Mouse (Mus musculus) thymus, postnatal 4 days (tissue): ENCODE results near the gene Rtn4rl1.

Experiments
- DNase-seq: peaks from one replicate; pipeline ENCODE4 v3.0.0; 2021

Rtn4rl1 gene

DNA sequence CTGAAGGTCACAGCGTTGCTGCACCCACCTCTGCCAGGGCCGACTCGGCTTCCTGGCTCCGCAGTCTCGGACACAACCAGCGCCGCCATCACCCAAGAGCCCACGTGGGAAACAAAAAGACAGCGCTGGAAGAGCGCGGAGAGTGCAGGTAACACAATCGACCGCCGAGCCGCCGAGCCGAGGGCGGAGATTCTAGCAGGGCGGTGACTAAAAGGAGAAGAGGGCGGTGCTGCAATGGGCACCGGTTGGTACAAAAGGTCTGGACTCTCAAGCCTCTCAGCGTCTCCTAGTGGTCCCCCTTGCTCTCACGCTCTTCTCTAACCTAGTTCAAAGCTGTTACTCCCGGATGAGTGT lies 3.2 kb upstream of the Rtn4rl1 start:
- peak; percentile 86 for DNase-seq

DNA sequence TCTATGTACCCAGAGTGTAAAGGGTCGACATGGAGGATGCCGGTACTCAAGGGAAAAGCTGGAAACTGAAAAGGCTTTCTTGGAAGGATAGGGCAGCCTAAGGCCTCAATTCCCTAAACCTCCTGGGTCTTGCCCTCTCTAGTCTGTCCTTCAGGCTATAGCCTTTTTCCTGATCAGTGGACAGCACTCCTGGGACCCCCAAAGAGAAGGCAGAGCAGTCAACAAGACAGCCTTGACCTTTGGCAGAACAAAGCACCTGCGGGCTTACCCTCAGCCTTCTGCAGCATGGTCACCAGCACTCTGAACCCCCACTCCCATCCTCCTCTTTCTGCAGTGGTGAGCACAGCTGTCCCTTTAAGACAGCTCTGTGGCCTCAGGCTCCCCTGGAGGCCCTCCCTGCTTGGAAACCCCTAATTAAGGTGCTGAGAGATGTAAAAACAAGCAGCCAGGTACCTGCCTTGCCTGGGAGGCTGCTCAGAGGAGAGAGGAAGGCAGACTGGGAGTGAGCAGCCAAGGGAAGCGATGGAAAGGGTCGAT lies 2.6 kb upstream of the Rtn4rl1 start, which contains the start of gene Dph1:
Gene Dph1 (minus strand): TSS at position 337 of the 537 bp plus-strand sequence.
- no peak for DNase-seq

DNA sequence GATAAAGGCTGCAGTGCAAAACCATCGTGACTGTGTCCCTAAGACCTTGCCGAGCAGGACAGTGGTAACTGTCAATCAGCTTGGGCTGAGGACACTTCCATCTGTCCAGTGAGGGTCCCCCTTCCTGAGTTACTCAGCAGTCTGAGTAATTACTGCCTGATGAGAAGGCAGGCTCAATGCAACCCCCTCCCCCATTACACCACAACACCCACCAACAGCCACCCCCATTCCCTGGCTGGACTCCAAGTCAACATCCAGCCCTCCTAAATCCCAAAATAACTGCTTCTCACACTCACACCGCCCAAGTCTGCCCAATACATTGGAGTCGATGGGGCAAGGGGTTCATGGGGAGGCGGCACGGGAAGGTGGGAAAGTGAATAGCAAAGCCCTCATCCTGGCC lies 1.7 kb upstream of the Rtn4rl1 start:
- no peak for DNase-seq

DNA sequence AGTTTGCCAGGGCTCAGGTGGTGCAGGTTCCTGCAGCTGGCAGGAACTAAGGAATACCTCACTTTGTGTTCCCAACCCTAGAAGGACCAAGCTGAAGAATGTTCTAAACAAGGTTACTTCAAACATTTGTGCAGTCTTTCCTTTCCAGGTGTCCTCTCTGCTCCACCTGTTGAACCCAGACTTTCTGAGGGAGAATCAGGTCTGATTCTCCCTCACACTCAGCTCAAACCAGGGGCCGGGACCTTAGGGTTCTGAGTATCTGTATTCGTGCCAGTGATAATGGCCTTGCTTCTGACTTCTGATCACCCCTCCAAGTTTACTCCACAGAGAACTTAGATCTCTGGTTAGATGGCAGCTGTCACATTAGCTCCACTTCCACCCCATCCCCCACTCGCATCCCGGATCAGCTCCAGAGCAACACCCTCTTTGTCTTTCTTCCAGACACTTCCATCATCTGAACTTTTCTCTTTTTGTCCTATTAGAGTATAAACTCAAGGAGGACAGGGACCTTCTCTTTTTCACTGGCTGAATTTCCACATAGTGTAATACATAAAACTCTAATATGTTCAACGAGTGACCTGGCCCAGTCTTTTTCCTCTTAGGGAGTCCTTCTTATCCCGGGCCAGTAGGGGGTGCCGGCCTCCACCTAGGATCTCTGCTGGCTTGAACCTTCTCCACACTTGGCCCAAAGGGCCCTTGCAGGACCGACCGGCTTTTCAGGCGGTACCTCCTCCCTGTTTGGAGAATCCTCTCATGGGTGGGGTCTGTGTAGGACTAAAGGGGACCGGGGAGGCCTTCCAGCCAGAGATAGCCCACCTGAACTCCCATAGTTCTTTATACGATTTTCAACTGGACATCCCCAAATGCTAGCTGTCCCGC lies 1.0 kb upstream of the Rtn4rl1 start:
- DNase-seq: peak; percentile 80

DNA sequence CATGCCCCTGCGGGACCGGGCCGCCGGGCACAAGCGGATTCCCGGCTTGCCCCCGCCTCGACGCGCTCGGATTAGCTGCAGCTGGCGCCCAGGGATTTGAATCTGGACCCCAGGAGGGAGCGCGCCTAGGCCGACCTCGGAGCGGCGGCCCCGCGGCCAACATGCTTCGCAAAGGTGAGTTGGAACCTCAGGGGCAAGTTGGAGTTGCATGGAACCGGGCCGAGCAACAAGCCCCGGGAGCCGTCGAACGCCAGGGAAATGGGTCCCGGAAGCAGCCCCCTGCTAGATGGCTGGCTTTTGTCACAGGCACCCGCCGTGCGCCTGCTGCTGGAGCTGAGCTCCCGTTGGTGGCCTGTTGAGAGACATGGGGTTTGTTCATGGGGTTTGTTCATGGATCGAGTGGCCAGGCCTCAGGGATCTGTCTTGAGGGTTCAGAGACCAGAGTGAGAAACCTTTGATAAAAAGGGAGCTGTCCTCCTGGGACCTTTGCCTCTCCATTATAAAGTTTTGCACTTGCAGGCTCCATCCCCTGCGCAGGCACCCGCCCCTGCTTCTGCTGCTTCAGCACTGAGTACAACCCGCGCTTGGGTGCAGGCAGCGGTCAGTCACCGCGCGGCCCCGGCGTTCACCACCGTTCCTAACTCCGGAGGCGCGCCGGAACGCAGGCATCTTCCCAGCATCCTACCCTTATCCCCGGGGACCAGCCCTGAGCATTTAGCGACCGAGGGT lies 702 bp downstream of the Rtn4rl1 start:
- DNase-seq: peak; percentile 76

DNA sequence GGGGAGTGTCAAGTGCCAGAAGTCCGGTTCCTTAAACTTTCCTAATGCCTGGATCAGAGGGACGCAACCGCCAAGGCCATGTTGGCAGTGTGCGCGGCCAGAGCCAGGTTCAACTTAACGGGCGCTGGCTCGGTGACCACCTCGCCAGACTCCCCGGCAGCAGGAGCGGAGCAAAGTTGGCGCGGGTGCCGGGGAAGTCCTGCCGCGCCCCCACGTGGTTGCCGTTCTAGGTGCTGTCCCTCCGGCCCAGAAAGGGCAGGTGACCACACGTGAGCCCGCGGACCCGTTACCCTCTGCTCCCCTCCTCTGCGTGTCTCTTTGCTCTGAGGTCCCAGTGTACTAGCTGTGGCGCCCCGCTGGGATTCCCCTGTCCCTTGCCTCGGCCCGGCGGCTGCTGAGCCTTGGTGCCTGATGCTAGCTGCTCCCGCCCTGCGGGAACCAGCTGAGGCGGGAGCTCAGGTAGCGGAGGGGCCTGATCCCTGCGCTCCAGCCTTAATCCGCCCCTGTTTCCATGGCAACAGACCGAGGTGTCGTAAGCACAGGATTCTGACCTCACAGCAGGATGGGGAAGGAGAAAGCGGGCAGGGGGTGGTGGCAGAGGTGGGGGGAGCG lies 1.4 kb downstream of the Rtn4rl1 start:
- DNase-seq: peak; percentile 77

DNA sequence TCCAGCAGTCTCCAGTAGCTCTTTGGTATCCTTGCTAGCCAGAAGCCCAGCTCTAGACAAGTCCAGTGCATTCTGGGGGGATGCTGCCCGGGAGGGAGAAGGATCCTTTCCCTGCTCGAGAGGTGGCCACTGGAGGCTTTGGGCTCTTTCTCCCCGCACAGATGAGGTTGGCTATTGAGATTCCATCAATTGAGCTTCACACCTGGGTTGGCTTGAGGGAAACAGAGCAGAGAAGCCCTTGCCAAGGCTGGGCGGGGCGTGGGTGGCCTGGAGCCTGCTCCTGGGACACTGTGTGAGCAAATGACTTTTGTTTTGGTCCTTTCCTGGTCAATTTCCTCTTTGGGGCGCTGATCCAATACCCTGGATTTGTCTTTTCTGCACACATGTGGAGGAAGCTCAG lies 2.5 kb downstream of the Rtn4rl1 start:
- DNase-seq: no peak

DNA sequence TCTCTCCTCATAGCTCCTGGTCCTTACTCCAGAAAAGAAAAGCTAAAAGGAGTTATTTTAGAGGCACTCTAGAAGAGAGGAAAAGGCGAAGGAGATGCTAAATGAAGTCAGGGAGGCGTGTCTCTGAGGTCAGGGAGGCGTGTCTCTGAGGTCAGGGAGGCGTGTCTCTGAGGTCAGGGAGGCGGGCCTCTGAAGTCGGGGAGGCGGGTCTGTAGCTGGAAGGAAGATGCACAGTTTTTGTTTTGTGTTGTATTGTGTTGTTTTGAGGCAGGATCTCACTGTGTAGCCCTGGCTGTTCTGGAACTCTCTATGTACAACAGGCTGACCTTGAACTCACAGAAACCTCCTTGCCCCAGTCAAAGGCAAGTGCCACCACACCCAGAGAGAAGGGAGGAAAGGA lies 4.4 kb downstream of the Rtn4rl1 start:
- DNase-seq: peak; percentile 52

DNA sequence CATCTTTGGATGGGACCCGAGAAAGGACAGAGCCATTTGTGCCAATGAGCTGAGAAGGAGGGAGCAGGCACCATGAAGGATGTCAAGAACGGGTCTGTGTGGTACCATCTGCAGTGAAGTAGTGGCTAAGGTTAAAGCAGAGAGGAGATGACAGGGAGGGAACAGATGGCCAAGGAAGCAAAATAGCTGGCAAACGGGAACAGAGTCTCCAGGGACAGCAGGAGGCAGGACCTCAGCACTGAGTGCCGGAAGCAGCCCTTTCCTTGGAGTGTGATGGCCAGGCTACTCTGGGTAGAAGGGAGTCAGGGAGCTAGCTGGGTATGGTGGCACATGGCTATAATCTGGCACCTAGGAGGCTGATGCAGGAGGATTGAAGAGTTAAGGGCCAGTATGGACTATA lies 5.2 kb downstream of the Rtn4rl1 start:
- no peak for DNase-seq

DNA sequence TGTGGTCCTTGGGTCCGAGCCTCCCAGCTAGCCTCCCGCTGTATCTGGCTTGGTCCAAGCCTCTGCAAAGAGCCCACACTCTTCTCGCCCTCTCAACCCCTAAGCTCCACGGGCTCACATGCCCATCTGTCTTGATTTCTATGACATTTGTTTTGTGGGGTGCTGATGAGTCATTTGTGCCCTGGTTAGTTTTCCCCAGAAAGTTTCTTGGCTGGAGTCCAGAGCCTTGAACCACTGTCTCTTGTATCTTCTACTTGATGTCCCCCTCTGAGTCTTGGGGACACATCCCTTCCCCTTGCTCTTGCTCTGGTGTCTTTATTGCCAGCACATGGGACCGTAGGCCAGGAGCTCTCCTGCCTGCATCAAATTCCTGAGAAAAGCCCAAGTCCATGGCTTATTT lies 6.4 kb downstream of the Rtn4rl1 start:
- DNase-seq: no peak

DNA sequence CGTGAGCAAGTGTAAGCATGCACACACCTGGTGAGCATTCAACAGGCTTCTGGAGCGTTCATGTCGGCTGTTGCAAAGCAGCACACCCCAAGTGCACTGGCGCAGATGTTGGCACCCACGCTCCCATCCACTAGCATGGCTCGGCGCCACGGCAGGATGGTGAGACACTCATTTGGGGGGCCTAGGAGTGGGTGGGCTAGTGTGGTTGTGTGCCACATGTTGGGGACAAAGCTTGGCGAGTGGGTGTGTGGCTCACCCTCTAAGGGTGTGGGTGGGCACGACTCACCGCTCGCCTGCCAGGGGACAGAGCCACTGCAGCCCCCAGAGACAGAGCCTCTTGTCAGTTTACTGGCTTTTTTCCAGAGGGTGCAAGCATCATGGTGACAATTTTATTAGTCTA lies 7.4 kb downstream of the Rtn4rl1 start:
- no peak for DNase-seq

DNA sequence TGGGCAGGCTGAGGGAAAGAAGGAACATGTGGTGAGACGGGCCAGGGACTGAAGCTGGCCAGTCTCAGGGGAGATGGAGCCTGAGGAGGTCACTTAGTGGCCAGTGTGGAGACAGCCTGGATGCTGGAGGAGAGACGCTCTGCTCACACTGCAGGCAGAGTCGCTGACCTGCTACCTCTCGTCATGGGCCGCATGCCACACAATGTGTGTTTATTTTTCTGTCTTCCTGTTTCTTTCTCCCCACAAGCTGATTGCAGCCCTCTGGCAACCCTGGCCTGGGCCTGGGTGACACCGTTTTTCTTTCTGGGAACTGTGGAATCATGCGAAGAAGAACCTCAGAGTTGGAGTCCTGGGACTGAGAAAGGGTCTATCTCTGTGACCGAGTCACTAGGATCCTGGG lies 8.1 kb downstream of the Rtn4rl1 start:
- DNase-seq: no peak

DNA sequence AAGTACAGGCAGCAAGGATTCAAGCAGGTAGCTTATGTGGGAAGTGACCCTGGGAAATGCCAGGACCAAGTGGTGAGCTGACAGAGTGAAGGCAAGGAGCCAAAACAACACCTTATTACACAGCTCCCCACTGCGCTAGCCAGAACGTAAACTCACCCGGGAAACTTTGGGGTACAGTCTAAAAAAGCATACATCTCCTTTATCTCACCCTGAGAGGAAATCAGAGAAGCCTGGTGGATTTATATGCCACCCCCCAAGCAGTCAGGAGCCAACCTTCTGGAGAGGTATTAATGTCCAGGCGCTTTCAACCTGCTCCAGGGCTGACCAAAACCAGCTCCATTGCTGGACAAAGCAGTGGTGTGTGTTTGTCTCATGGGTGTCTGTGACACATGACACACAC lies 10.3 kb downstream of the Rtn4rl1 start:
- no peak for DNase-seq

DNA sequence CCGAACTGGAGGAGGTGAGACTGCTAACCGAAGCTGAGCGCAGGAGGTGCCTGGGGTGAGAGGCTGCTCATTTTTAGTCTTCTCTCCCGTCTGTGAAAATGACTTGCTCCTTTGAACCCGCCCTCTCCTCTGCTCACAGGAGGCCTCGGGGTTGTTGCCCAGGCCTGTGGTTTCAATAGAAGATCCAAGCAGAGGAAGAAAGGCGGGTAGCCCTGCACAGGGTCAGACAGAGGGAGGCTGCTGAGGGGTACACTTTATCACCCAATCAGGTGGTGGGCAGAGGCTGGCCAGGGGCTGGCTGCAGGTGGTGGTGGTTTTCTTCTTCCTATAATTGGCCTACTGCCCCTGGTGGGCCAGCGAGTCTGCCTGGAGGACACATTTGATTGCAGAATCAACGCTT lies 10.9 kb downstream of the Rtn4rl1 start:
- no peak for DNase-seq

DNA sequence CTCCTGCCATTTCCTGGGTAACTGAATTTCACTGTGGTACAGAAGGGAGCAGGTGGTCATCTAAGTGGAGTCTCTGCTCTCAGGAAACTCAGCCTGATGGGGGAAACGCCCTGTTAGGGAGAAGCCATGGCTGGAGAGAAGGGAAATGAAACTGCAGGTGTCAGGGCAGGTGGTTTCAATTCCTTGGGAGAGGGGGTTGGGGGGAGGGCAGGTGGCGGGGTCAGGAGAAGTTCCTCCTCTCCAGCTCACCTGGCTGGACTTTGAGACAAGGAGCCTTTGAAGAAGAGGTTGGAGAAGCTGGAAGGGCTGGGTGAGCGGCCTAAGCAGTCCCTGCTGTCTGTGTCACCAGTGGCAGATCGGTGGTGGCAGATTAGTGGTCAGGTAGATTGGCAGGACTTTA lies 12.8 kb downstream of the Rtn4rl1 start:
- no peak for DNase-seq

DNA sequence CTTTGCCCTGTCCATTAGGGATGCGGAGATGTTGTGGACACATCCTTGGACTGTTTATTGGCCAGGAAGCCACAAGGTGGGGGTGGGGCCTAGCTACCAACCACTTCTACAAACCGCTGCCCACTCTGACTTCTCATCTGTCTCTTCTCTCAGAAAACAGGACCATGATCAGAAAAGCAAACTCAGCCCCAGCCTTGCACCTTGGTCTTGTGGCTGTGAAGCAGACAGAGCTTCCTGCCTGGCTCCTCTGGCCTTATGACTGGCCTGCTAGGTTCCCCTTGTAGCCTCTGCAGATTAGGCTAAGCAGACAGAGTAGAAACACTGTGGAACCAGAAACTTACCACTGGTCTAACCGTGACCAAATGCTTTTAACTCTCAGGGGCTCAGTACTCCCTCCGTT lies 15.8 kb downstream of the Rtn4rl1 start:
- DNase-seq: no peak

DNA sequence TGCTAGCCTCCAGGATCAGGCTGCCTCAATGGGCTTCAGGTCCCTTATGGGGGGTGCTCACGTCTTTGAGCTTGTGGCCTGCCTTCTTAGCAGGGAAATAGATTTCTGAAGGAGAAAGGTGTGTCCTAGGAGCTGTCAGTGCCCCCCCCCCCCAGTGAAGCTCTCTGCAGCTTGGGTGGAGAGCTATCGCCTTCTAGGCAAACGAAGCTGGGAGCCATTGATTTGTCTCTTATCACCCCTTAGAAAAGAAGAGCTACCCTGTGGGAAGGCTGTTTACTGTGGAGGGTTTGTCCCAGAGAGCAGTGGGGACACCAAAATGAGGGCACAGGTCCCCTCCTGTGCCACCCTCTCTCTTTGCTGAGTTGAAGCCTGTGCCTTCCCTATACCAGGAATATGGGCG lies 16.5 kb downstream of the Rtn4rl1 start:
- no peak for DNase-seq

DNA sequence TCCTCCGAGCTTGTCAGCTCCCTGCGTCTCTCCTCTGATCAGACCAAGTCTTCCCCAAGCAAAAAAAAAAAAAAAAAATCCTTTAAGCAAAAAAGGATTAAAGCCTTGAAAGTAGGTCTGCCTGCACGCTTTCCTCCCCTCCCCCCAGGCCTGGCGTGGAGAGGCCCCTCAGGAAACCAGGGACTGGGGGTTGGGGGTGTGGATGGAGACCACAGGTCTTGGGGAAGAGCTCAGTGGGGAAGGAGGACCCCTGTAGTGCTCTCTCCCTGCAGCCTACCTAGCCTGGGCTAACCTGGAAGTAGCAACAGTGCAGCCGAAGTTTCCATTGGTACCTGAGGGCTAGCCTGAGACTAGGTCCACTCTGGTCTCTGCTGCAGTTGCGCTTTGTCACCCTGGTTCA lies 17.2 kb downstream of the Rtn4rl1 start:
- DNase-seq: no peak

DNA sequence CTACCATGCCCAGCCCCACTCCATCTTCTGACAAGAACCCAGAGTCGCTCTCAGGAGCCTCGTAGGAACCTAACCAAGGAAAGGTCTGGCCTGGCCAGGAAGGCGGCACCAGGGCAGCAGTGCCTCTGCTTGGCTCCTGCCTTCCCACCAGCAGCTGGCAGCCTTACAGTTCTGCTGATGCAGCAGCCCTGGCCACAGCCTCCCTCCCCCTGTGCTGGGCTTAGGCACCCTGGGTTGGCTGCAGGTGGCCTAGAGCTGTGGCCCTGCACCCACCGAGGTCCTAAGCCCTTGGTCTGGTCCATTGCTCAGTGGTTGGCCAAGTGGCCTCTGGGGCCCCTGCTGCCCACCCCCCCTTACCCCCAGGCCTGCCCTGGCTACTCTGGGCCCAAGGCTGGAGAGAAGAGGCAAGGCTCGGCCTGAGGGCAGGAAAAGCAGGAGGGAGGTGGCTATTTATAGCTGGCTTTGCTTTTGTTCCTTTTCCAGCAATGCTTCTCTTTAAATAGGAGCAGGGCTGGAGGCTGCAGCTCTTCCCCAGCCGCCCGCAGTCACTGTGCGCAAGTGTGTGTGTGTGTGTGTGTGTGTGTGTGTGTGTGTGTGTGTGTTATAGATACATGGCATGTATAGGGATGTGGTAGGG lies 18.6 kb downstream of the Rtn4rl1 start:
- no peak for DNase-seq

DNA sequence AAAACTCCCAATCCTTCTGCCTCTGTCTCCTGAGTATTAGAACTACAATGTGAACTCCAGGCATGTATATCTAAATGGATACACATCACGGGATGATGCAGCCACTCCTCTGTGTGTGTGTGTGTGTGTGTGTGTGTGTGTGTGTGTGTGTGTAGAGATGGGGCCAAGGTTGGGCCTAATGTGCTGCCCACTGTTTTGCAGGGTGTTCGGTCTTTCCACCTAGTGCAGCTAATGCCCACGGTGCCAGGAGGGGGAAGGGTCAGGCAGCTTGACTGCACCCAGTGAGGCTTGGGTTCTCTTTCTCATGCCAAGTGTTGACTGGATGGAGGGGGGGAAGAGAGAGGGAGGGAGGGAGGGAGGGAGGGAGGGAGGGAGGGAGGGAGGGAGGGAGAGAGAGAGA lies 19.3 kb downstream of the Rtn4rl1 start:
- DNase-seq: no peak

DNA sequence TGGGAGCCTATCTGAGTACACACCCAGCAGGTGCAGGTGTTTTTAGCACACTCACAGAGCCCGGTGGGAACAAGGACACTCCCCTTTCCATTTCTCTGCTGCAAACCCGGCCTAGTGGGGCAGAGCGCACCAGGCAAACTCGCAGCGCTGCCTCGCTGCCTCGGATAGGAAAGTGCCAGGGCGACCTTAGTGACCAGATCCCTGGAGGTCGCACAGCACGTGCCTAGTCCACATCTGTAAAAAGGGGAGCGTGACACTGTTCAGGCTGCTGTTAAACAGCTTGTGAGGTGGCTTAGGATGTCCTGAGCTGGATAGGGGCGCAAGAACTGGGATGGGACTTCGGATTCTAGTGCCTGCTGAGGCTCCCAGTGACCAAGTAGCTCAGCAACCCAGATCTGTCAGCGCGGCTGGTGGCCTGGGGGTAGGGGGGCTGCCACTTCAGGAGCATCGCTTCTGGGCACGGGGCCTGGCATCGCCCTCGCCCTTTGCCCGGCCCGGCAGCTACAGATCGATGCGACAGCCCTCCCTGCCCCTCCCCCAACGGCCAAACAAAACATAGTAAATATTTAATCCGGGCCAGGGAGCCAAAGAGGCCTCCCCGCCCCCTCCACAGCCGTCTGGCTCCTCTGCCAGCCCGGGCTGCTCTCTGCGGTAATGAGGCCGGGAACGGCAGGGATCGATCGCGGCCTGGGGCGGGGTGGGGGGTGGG lies 19.9 kb downstream of the Rtn4rl1 start:
- DNase-seq: peak; percentile 64
